Mouse (Mus musculus) C2C12 (cell line): ENCODE results near the gene Lzts2. TPM values are rescaled to one million over a fixed set of nuclear protein-coding genes. Genes with fewer than 3 reads are reported as not detected.
A peak's percentile ranks its signal among the peaks of the same experiment; 100 is the strongest.

Experiments used
- H3K27me3 ChIP-seq: one replicate; pipeline ENCODE4 v1.6.1; 2011; ENCODE audit not compliant: control insufficient read depth, insufficient read depth, insufficient read length
- H3K36me3 ChIP-seq: one replicate; pipeline ENCODE4 v1.6.1; 2011; ENCODE audit not compliant: control insufficient read depth, insufficient read depth
- H3K4me3 ChIP-seq: one replicate; pipeline ENCODE4 v1.5.1; 2011; ENCODE audit warnings: mild to moderate bottlenecking, control low read depth; ENCODE audit not compliant: poor library complexity, insufficient read depth, severe bottlenecking
- H3K79me2 ChIP-seq: one replicate; pipeline ENCODE4 v1.6.1; 2011; ENCODE audit not compliant: control insufficient read depth, insufficient read depth
- H3K79me3 ChIP-seq: one replicate; pipeline ENCODE4 v1.6.1; 2011; ENCODE audit warnings: low read depth, control low read depth
- H3ac ChIP-seq: one replicate; pipeline ENCODE3; 2011; ENCODE audit warnings: low read depth; ENCODE audit not compliant: control insufficient read depth, insufficient read length
- CEBPB ChIP-seq: IDR thresholded peaks from one replicate; pipeline ENCODE4 v1.6.1; 2011; ENCODE audit warnings: low read depth, mild to moderate bottlenecking, control low read depth, moderate library complexity
- CTCF ChIP-seq: IDR thresholded peaks from one replicate; pipeline ENCODE4 v1.5.1; 2011; ENCODE audit not compliant: control insufficient read depth, insufficient read depth, insufficient read length
- FOSL1 ChIP-seq: IDR thresholded peaks from one replicate; pipeline ENCODE4 v1.8.0; 2011; ENCODE audit warnings: mild to moderate bottlenecking, low read length; ENCODE audit not compliant: poor library complexity, insufficient read depth, severe bottlenecking
- MAX ChIP-seq: IDR thresholded peaks from one replicate; pipeline ENCODE4 v1.6.1; 2011; ENCODE audit warnings: mild to moderate bottlenecking, control low read depth
- MYOD1 ChIP-seq: IDR thresholded peaks from one replicate; pipeline ENCODE4 v1.6.1; 2011; ENCODE audit warnings: low read depth; ENCODE audit not compliant: control insufficient read depth, insufficient read length
- MYOG ChIP-seq: IDR thresholded peaks from one replicate; pipeline ENCODE4 v1.6.1; 2011; ENCODE audit not compliant: control insufficient read depth, insufficient read length; ENCODE audit errors: extremely low read depth
- USF1 ChIP-seq: IDR thresholded peaks from one replicate; pipeline ENCODE4 v1.6.1; 2011; ENCODE audit warnings: low read depth, mild to moderate bottlenecking, control low read depth, moderate library complexity
- polyA plus RNA-seq: library from polyadenylated mRNA; unstranded; fragments of >200 nt; fragmentation: generic; extraction: Trizol; gene quantifications from one replicate; pipeline ENCODE4 v1.2.1, GENCODE M21; 2012; ENCODE audit warnings: missing spikeins

The Lzts2 gene
- polyA plus RNA-seq, 1 experiment = 59.2 TPM

- peaks cover 27% of the 10 kb centered on the region for H3K27me3 ChIP-seq
- H3K4me3 ChIP-seq = no peak overlapping the region
- TF ChIP-seq CEBPB (no peak), USF1 (no peak), FOSL1 (no peak), MAX (no peak), MYOD1 (no peak), CTCF (no peak), MYOG (no peak)
Observed at GRCm38 (mm10) chr19:45065226-45065625, 51.0 kb downstream of the Lzts2 start.

DNA sequence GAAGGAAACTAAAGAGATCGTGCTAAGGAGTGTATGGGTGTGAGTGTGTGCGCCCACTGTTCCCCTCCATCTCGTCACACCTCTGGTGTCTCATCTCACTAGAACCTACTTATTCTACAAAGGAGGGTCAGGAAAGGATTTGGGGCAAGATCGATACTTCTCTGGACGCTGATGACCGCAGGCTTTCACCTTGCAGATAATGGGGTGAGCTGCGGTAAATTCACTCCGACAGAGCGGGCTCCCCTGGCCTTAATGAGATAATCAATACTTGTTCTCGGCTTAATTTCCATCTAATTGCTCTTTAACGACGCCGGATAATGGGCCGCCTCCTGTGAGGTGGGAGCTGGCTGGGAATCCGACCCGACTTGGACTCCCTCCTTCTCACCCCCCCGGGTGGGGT, 53.0 kb downstream of the Lzts2 start:
- H3K27me3 ChIP-seq = peaks cover 27% of the 10 kb centered on the region
- TF ChIP-seq MYOG (no peak), USF1 (no peak), MYOD1 (no peak), FOSL1 (no peak), MAX (no peak), CEBPB (no peak)
- H3K36me3 ChIP-seq = no peaks in the 10 kb centered on the region

More at GRCm38 (mm10) chr19:45065226-45065625, 51.0 kb downstream of the Lzts2 start:
- Histone ChIP-seq H3K36me3 (no peaks in the 10 kb centered on the region), H3K79me2 (no peaks in the 10 kb centered on the region), H3K79me3 (no peaks in the 10 kb centered on the region), H3ac (no peak overlapping the region)

DNA sequence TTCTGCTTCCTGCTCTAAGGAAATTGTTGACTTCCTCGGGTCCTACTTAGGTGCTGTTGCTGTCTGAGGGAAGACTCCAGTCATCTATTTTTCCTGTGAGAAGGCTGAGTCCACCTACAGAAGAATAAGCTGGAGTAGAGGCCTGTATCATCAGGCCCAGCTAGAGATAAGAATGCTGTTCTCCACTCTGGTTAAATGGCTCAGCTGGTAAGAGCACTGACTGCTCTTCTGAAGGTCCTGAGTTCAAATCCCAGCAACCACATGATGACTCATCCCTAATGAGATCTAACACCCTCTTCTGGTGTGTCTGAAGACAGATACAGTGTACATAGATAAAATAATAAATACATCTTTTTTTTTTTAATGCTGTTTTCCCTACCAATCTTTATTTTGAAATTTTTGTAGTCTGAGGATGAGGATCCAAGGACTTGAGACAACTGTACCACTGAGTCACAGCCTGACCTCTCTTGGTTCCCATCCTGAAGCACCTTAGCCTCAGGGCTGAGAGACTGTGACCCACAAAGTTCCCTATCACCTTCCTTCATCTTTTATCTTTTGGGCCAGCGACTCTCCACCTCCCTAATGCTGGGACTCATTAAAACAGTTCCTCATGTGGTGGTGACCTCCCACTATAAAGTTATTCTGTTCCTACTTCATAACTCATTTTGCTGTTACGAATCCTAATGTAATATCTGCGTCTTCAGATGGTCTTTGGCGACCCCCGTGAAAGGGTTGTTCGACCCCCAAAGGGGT, 53.7 kb downstream of the Lzts2 start:
- Histone ChIP-seq H3K27me3 (peaks cover 27% of the 10 kb centered on the region), H3K79me3 (no peaks in the 10 kb centered on the region), H3K4me3 (no peak overlapping the region), H3K36me3 (no peaks in the 10 kb centered on the region), H3K79me2 (no peaks in the 10 kb centered on the region), H3ac (no peak overlapping the region)
- no peak for TF ChIP-seq CTCF

More for the DNA sequence above, 53.0 kb downstream of the Lzts2 start:
- Histone ChIP-seq H3ac (no peak overlapping the region), H3K79me2 (no peaks in the 10 kb centered on the region), H3K79me3 (no peaks in the 10 kb centered on the region), H3K4me3 (no peak overlapping the region)

DNA sequence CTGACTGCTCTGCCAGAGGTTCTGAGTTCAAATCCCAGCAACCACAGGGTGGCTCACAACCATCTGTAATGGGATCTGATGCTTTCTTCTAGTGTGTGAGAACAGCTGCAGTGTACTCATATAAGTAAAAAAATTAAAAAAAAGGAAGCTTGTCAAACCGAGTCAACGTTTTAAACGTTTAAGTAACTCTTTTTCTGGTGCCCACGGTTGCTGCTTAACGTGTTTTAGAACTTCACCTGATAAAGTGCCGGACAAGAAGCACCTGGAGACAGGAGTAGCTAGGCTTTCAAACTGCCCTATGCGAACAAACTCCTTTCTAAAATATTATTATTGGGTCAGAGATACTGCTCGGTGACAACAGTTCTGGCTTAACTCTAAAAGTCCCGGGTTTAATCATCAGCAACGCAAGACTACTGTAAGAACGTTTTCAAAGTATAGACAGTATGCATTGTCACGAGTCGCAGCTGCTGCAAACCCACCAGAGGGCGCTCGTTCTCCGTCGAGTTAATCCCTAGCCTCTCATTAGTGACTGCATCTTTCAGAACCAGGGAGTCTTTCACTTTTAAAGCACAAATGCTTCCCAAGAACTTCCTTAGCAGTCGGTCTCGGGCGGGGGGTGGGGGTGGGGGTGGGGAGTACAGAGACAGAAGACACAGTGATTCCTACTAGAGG, 59.8 kb downstream of the Lzts2 start:
- Histone ChIP-seq H3K27me3 (no peaks in the 10 kb centered on the region), H3K4me3 (peak overlapping the region; percentile 57), H3ac (peak overlapping the region; percentile 87)

GRCm38 (mm10) chr19:45074580-45075322, 60.5 kb downstream of the Lzts2 start, which contains the start of gene Kazald1:
Gene Kazald1 (plus strand): TSS chr19:45075241.
- no peaks in the 10 kb centered on the region for H3K27me3 ChIP-seq
- H3K79me2 ChIP-seq = no peaks in the 10 kb centered on the region
- H3K79me3 ChIP-seq = peaks cover 2% of the 10 kb centered on the region
- no peak for TF ChIP-seq MYOD1
- no peak for TF ChIP-seq FOSL1
- no peak for TF ChIP-seq CTCF
- no peak for TF ChIP-seq MYOG
- TF ChIP-seq CEBPB = no peak
- no peak for TF ChIP-seq MAX
- TF ChIP-seq USF1 = no peak
- H3ac ChIP-seq = peak within 1 kb of the TSS; percentile 87
- no peaks in the 10 kb centered on the region for H3K36me3 ChIP-seq
- H3K4me3 ChIP-seq = peak within 1 kb of the TSS; percentile 57

More for the DNA sequence above, 59.8 kb downstream of the Lzts2 start:
- no peaks in the 10 kb centered on the region for H3K36me3 ChIP-seq
- no peaks in the 10 kb centered on the region for H3K79me2 ChIP-seq
- peaks cover 2% of the 10 kb centered on the region for H3K79me3 ChIP-seq
- no peak for TF ChIP-seq MYOD1
- peak; percentile 73 for TF ChIP-seq CTCF
- TF ChIP-seq MAX = peak; percentile 65
